Mouse (Mus musculus) midbrain, embryonic 16.5 days (tissue): Measurements from ENCODE around the gene Plxdc1. TPM values are rescaled to one million over a fixed set of nuclear protein-coding genes. Genes with fewer than 3 reads are reported as not detected.

ENCODE experiments used
- microRNA-seq: library from miRNA; unstranded; fragments of <30 nt; microRNA quantifications from one replicate; pipeline ENCODE4, GENCODE M21; 2017
- polyA plus RNA-seq: library from polyadenylated mRNA; unstranded; fragments of >200 nt; fragmentation: Nextera tagmentation; extraction: Ambion mirVana; gene quantifications from 2 replicates; pipeline ENCODE4 v1.2.1, GENCODE M21; 2015

The Plxdc1 gene
- polyA plus RNA-seq, 1 experiment from 2014 or later, result 3.1 TPM

Small RNA genes within 50 kb of the gene (microRNA-seq; reads per million reads assigned to microRNA genes)
- gene Gm22461 (not detected), gene Gm27597 (not detected)

Other genes starting within 250 kb of the Plxdc1 start
- 5.0 and 5.1 TPM in 2 replicates for gene Pip4k2b, start 241.7 kb downstream of the Plxdc1 start, polyA plus RNA-seq
- 15.9 and 17.2 TPM in 2 replicates for gene Cwc25, start 219.9 kb downstream of the Plxdc1 start, polyA plus RNA-seq
- gene 1700001P01Rik, start 210.5 kb downstream of the Plxdc1 start, polyA plus RNA-seq, result 0.74 TPM in 1 of 2 replicates, not detected in the other
- 267 and 286 TPM in 2 replicates for gene Rpl23, start 204.0 kb downstream of the Plxdc1 start, polyA plus RNA-seq
- gene Lasp1, start 187.4 kb downstream of the Plxdc1 start, polyA plus RNA-seq, result 194 and 202 TPM in 2 replicates
- gene B230217C12Rik, start 145.7 kb downstream of the Plxdc1 start, polyA plus RNA-seq, result 36.7 and 43.8 TPM in 2 replicates
- 0.56 and 0.78 TPM in 2 replicates for gene Fbxo47, start 102.3 kb downstream of the Plxdc1 start, polyA plus RNA-seq
- gene Arl5c, start 9.7 kb upstream of the Plxdc1 start, polyA plus RNA-seq, result 6.3 and 8.4 TPM in 2 replicates
- gene Cacnb1, start 36.6 kb upstream of the Plxdc1 start, polyA plus RNA-seq, result 73.2 and 77.6 TPM in 2 replicates
- gene Rpl19, start 40.3 kb upstream of the Plxdc1 start, polyA plus RNA-seq, result 583 and 598 TPM in 2 replicates
- 2.6 and 4.0 TPM in 2 replicates for gene Stac2, start 67.0 kb upstream of the Plxdc1 start, polyA plus RNA-seq
- 25.5 and 30.7 TPM in 2 replicates for gene Fbxl20, start 164.0 kb upstream of the Plxdc1 start, polyA plus RNA-seq
- 53.0 and 62.5 TPM in 2 replicates for gene Med1, start 206.8 kb upstream of the Plxdc1 start, polyA plus RNA-seq
- gene Cdk12, start 216.6 kb upstream of the Plxdc1 start, polyA plus RNA-seq, result 6.9 and 8.3 TPM in 2 replicates